Mouse (Mus musculus) megakaryocyte-erythroid progenitor cell, adult 5 weeks (primary cell): Measurements from ENCODE around the gene BC034090. TPM values are rescaled to one million over a fixed set of nuclear protein-coding genes. Genes with fewer than 3 reads are reported as not detected.

Experiments
- polyA plus RNA-seq: library from polyadenylated mRNA; stranded (reverse); fragments of >175 nt; gene quantifications from 2 replicates; pipeline ENCODE4 v1.2.3, GENCODE M21; 2012

Gene BC034090
- 0.37 and 0.49 TPM in 2 replicates for polyA plus RNA-seq

GRCm38 (mm10) chr1:155243797-155244770 is at the start of gene BC034090:
Gene BC034090, minus strand, starts transcription at chr1:155244444.

Other genes starting within 250 kb of the BC034090 start
- gene Ier5, start 144.8 kb downstream of the BC034090 start, polyA plus RNA-seq = 48.7 and 73.9 TPM in 2 replicates
- 0.34 and 0.67 TPM in 2 replicates for gene Mr1, start 97.6 kb downstream of the BC034090 start, polyA plus RNA-seq
- 82.3 and 91.7 TPM in 2 replicates for gene Stx6, start 85.7 kb downstream of the BC034090 start, polyA plus RNA-seq
- 4.4 and 6.9 TPM in 2 replicates for gene Xpr1, start 173.0 kb upstream of the BC034090 start, polyA plus RNA-seq